Mouse (Mus musculus) cortical plate, adult 2 months (tissue): ENCODE results near the gene Mum1.

ENCODE experiments used
- CTCF ChIP-seq: fragments of 200-500 bp; IDR thresholded peaks from 2 replicates; pipeline ENCODE4 v1.5.1; 2011; ENCODE audit warnings: mild to moderate bottlenecking, control low read depth, low read length; ENCODE audit not compliant: insufficient read depth; ENCODE audit errors: extremely low read depth
- POLR2A ChIP-seq: fragments of 200-500 bp; IDR thresholded peaks from 2 replicates; pipeline ENCODE4 v1.6.1; 2011; ENCODE audit warnings: mild to moderate bottlenecking, low read length, control low read depth; ENCODE audit not compliant: insufficient read depth; ENCODE audit errors: extremely low read depth

GRCm38 (mm10) chr10:80282481-80283441 lies 56.5 kb downstream of the Mum1 start:
- TF ChIP-seq POLR2A (no peak), CTCF (no peak)
